Mouse (Mus musculus): ENCODE data around the gene Copz1. TPM values are rescaled to one million over a fixed set of nuclear protein-coding genes. Genes with fewer than 3 reads are reported as not detected.
"Not testable (repeated sequence)": the region's sequence is repeated elsewhere in the genome, so short reads cannot be mapped to it uniquely, and the experiment has no call there.

Gene Copz1
- polyA plus RNA-seq, 1 experiment = 129 TPM

- Histone ChIP-seq H3K4me3 (ENCODE audit: insufficient read depth, low read length) (no peak overlapping the region), H3K27ac (ENCODE audit: insufficient read depth, low read depth, low read length) (no peak overlapping the region), H3K4me1 (ENCODE audit: control insufficient read depth, insufficient read depth, low read length) (peaks cover 9% of the 10 kb centered on the region)
- TF ChIP-seq CTCF (IDR thresholded peaks at IDR 0.05; ENCODE audit: low read depth, low read length) (no peak), POLR2A (IDR thresholded peaks at IDR 0.05; ENCODE audit: borderline replicate concordance, low read depth, low read length) (no peak)
These were observed 7.7 kb upstream of the Copz1 start for GRCm38 (mm10) chr15:103264794-103265193.

- no peak for TF ChIP-seq CTCF (IDR thresholded peaks at IDR 0.05; ENCODE audit: low read depth, low read length)
- no peak for TF ChIP-seq POLR2A (IDR thresholded peaks at IDR 0.05; ENCODE audit: borderline replicate concordance, low read depth, low read length)
- Histone ChIP-seq H3K4me1 (ENCODE audit: control insufficient read depth, insufficient read depth, low read length) (peaks cover 7% of the 10 kb centered on the region), H3K4me3 (ENCODE audit: insufficient read depth, low read length) (no peak overlapping the region), H3K27ac (ENCODE audit: insufficient read depth, low read depth, low read length) (no peak overlapping the region)
These were observed 3.6 kb upstream of the Copz1 start for GRCm38 (mm10) chr15:103268903-103269302.

GRCm38 (mm10) chr15:103275943-103276342 lies 3.4 kb downstream of the Copz1 start:
- not testable (repeated sequence) for H3K4me3 ChIP-seq (ENCODE audit: insufficient read depth, low read length); H3K27ac ChIP-seq (ENCODE audit: insufficient read depth, low read depth, low read length)
- H3K4me1 ChIP-seq (ENCODE audit: control insufficient read depth, insufficient read depth, low read length) = peaks cover 26% of the 10 kb centered on the region

- H3K27ac ChIP-seq (ENCODE audit: insufficient read depth, low read depth, low read length) = no peak overlapping the region
- peaks cover 35% of the 10 kb centered on the region for H3K4me1 ChIP-seq (ENCODE audit: control insufficient read depth, insufficient read depth, low read length)
- H3K4me3 ChIP-seq (ENCODE audit: insufficient read depth, low read length) = no peak overlapping the region
- TF ChIP-seq POLR2A (IDR thresholded peaks at IDR 0.05; ENCODE audit: borderline replicate concordance, low read depth, low read length) (no peak), CTCF (IDR thresholded peaks at IDR 0.05; ENCODE audit: low read depth, low read length) (no peak)
These were observed 5.4 kb downstream of the Copz1 start for GRCm38 (mm10) chr15:103277949-103278348.

- peaks cover 31% of the 10 kb centered on the region for H3K4me1 ChIP-seq (ENCODE audit: control insufficient read depth, insufficient read depth, low read length)
- TF ChIP-seq POLR2A (IDR thresholded peaks at IDR 0.05; ENCODE audit: borderline replicate concordance, low read depth, low read length) = no peak
- TF ChIP-seq CTCF (IDR thresholded peaks at IDR 0.05; ENCODE audit: low read depth, low read length) = peak; percentile 47; the same call in 1 of the 2 replicates
- no peak overlapping the region for H3K27ac ChIP-seq (ENCODE audit: insufficient read depth, low read depth, low read length)
- no peak overlapping the region for H3K4me3 ChIP-seq (ENCODE audit: insufficient read depth, low read length)
These were observed 7.2 kb downstream of the Copz1 start for GRCm38 (mm10) chr15:103279750-103280149.

- Histone ChIP-seq H3K27ac (ENCODE audit: insufficient read depth, low read depth, low read length) (peak overlapping the region; percentile 1; the same call in 1 of the 2 replicates), H3K4me1 (ENCODE audit: control insufficient read depth, insufficient read depth, low read length) (peaks cover 37% of the 10 kb centered on the region), H3K4me3 (ENCODE audit: insufficient read depth, low read length) (no peak overlapping the region)
- TF ChIP-seq POLR2A (IDR thresholded peaks at IDR 0.05; ENCODE audit: borderline replicate concordance, low read depth, low read length) = no peak
- peak; percentile 43; the same call in 1 of the 2 replicates for TF ChIP-seq CTCF (IDR thresholded peaks at IDR 0.05; ENCODE audit: low read depth, low read length)
These were observed 8.4 kb downstream of the Copz1 start for GRCm38 (mm10) chr15:103280817-103281464.

GRCm38 (mm10) chr15:103281465-103282205 lies 9.1 kb downstream of the Copz1 start:
- no peak overlapping the region for H3K4me3 ChIP-seq (ENCODE audit: insufficient read depth, low read length)
- peaks cover 39% of the 10 kb centered on the region for H3K4me1 ChIP-seq (ENCODE audit: control insufficient read depth, insufficient read depth, low read length)
- no peak overlapping the region for H3K27ac ChIP-seq (ENCODE audit: insufficient read depth, low read depth, low read length)
- TF ChIP-seq CTCF (IDR thresholded peaks at IDR 0.05; ENCODE audit: low read depth, low read length) (no peak), POLR2A (IDR thresholded peaks at IDR 0.05; ENCODE audit: borderline replicate concordance, low read depth, low read length) (no peak)

GRCm38 (mm10) chr15:103284066-103284465 lies 11.6 kb downstream of the Copz1 start:
- Histone ChIP-seq H3K4me3 (ENCODE audit: insufficient read depth, low read length) (no peak overlapping the region), H3K27ac (ENCODE audit: insufficient read depth, low read depth, low read length) (no peak overlapping the region), H3K4me1 (ENCODE audit: control insufficient read depth, insufficient read depth, low read length) (peaks cover 30% of the 10 kb centered on the region)
- TF ChIP-seq POLR2A (IDR thresholded peaks at IDR 0.05; ENCODE audit: borderline replicate concordance, low read depth, low read length) = no peak
- 0 out of 2 replicates have a peak, but pooled peaks have one; percentile 23 for TF ChIP-seq CTCF (IDR thresholded peaks at IDR 0.05; ENCODE audit: low read depth, low read length)

- Histone ChIP-seq H3K4me3 (ENCODE audit: insufficient read depth, low read length) (no peak overlapping the region), H3K4me1 (ENCODE audit: control insufficient read depth, insufficient read depth, low read length) (peaks cover 30% of the 10 kb centered on the region), H3K27ac (ENCODE audit: insufficient read depth, low read depth, low read length) (no peak overlapping the region)
- TF ChIP-seq CTCF (IDR thresholded peaks at IDR 0.05; ENCODE audit: low read depth, low read length) (no peak), POLR2A (IDR thresholded peaks at IDR 0.05; ENCODE audit: borderline replicate concordance, low read depth, low read length) (no peak)
These were observed 12.1 kb downstream of the Copz1 start for GRCm38 (mm10) chr15:103284647-103285046.

- TF ChIP-seq CTCF (IDR thresholded peaks at IDR 0.05; ENCODE audit: low read depth, low read length) (no peak), POLR2A (IDR thresholded peaks at IDR 0.05; ENCODE audit: borderline replicate concordance, low read depth, low read length) (no peak)
- Histone ChIP-seq H3K4me3 (ENCODE audit: insufficient read depth, low read length) (no peak overlapping the region), H3K27ac (ENCODE audit: insufficient read depth, low read depth, low read length) (no peak overlapping the region), H3K4me1 (ENCODE audit: control insufficient read depth, insufficient read depth, low read length) (peaks cover 25% of the 10 kb centered on the region)
These were observed 13.4 kb downstream of the Copz1 start for GRCm38 (mm10) chr15:103285778-103286417.

Data from bone marrow macrophage, adult 2 months (primary cell).